Mouse (Mus musculus): ENCODE results near the gene Mpv17. TPM values are rescaled to one million over a fixed set of nuclear protein-coding genes. Genes with fewer than 3 reads are reported as not detected.

The Mpv17 gene
- total RNA-seq, 2 experiments from 2014 or later = 61.2 to 62.2 TPM

DNA sequence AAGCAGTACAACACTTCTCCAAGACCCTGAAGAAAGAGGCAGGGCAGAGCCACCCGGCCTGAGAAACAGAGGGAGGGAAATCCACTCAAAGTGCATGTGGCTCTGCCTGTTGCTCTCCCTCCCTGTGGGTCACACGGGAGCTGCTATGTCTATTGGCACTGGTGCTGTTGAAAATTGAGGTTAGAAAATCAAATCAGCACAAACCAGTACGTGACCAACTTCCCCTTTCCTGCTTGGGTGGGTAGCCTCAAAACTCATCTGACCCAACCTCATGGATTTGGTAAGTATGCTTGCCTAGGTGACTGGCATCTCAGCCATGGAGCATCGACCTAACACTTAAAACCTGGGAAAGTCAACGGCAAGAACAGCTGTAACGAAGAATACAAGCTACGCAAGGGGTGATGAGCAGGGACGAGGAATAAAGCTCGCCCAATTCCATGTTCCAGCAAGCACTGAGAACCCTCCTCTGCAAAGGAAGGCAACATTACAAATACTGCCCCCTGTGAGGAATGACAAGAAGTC, 48.2 kb downstream of the Mpv17 start, which contains the start of gene Dnajc5g:
Gene Dnajc5g, plus strand, starts transcription at position 472 of the 522 bp plus-strand sequence.
- DNase-seq = no peak

GRCm38 (mm10) chr5:31095711-31096480, 58.2 kb downstream of the Mpv17 start:
- DNase-seq = no peak

DNA sequence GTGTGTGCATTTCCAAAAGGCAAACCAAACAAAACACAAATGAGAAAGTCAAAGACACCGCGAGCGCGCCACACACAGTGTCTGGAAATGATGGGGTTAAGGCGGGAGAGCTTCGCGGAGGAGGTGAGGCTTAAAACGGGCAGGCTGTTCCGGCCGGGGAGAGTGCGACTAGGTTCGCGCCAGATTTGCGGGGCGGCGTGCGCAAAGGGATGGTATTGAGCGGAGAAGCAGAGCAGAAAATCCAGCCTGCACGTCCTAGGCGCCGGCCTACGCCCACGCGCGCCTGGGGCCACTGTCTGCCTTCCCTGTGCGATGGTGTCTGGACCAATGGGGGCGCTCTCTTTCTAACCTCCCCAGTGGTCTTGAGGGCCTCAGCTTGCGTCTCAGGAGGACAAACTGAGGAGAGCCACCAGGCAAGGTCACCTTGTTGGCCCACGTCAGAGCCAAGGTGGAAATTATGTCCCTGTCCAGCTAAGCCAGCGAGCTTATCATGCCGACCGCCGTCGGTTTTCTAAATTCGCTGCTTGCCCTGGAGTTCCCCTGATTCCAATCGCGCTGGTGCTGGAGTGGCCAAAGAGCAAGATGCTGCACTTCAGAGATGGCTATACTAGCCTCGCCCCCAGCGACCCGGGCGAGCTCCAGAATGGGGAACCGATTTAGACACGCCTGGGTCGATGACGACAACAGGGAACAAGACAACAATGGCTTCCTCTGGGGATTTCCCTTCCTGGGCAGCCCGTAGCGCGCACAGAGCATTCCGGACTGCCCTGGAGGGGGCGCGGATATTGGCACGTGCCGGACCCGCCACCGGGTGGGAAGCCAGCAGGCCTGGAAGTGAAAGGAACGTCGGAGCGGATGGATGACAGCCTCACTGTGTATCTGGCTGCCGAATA, 59.0 kb downstream of the Mpv17 start:
- DNase-seq = peak; percentile 33 to 44

DNA sequence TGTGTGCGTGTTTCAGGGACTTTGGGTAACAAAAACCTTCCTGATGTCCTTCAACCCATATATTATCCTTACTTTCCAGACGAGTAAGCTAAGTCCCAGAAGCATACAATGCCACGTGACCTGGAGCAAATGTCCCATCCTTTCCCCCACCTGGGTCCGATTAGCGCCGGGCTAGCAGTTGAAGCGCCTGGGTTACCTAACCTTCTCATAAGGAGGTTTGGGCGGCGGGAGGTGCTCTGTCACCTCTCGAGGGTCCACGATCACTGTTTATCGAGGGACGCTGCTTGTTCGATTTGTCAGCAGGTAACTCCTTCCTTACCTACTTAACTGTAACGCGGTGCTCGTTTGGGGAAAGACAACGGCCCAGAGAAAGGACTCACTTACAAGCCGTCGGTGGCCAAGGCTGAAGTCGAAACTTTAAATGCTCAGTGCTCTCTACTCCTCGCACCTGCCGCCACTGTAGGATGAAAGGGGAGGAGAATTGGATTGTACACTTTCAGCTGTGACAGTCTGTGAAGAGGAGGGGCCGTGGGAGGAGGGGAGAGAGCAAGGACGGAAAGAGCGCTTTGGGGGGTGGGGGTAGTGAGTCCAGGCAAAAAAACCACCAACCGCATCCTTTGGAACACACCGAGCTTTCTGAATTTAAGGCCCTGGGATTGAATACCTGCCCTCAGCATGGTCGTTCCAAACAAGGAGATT, 59.8 kb downstream of the Mpv17 start:
- no peak for DNase-seq

- DNase-seq = peak; percentile 60 to 62
Observed at GRCm38 (mm10) chr5:31093151-31094041, 60.7 kb downstream of the Mpv17 start.

DNA sequence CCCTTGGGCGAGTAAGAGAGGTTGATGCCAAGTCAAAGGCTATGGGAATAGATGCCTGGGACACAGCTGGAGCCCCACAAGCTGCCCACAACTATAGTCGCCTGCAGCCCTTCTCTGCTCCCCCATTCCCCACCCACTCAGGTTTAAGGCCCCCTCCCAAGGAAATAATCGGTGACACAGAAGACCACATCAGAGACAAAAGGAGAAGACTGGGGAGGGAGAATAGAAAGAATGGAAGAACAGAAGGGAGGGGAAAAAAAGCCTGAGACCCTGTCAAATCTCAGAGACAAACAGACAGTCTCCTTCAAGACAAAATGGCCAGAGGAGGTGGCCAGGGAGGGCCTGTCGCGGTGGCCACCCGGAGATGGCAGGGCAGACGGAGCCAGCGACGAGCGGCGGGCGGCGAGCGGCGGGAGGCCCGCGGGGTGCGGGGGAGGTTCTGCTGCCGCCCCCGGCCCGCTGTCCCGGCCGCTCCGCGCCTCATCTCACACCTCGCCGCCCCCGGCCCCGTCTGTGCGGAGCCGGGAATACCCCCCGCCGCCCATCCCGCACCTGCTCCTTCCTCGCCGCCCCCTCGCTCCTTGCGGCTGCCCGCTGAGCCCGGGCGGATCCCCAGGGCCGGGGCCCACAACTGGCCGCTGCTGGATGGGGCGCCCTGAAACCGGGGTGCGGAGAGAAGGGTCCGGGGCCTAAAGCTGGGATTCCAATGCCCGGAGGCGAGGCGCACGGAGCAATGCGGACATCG, 61.6 kb downstream of the Mpv17 start:
- peak; percentile 48 to 51 for DNase-seq

Other genes starting within 250 kb of the Mpv17 start
- gene Ost4, start 246.5 kb downstream of the Mpv17 start, total RNA-seq (2021) = 10 to 100 TPM; 97.4 to 99.4 TPM
- 1 to 10 TPM; 2.0 to 2.3 TPM for gene Emilin1, start 240.8 kb downstream of the Mpv17 start, total RNA-seq (2021)
- gene Khk, start 232.8 kb downstream of the Mpv17 start, total RNA-seq (2021) = 10 to 100 TPM; 10.1 to 13.6 TPM
- gene Cgref1, start 208.7 kb downstream of the Mpv17 start, total RNA-seq (2021) = 10 to 100 TPM; 16.5 to 16.7 TPM
- 100 to 1,000 TPM; 115 to 137 TPM for gene Preb, start 193.9 kb downstream of the Mpv17 start, total RNA-seq (2021)
- gene Tcf23, start 185.6 kb downstream of the Mpv17 start, total RNA-seq (2021) = under 1 TPM; 0.10 to 0.13 TPM
- 10 to 100 TPM; 73.7 to 77.5 TPM for gene Atraid, start 105.9 kb downstream of the Mpv17 start, total RNA-seq (2021)
- gene Slc5a6, start 105.3 kb downstream of the Mpv17 start, total RNA-seq (2021) = 10 to 100 TPM; 13.7 to 14.2 TPM
- gene Cad, start 99.5 kb downstream of the Mpv17 start, total RNA-seq (2021) = 10 to 100 TPM; 22.3 to 25.5 TPM
- not detected for gene Dnajc5g, start 48.0 kb downstream of the Mpv17 start, total RNA-seq (2021)
- 10 to 100 TPM; 73.6 to 76.8 TPM for gene Slc30a3, start 46.0 kb downstream of the Mpv17 start, total RNA-seq (2021)
- gene Trim54, start 37.5 kb downstream of the Mpv17 start, total RNA-seq (2021) = not detected
- gene Ucn, start 15.4 kb downstream of the Mpv17 start, total RNA-seq (2021) = not detected
- 1 to 10 TPM; 3.2 to 3.4 TPM for gene Gm29609, start 25.7 kb upstream of the Mpv17 start, total RNA-seq (2021)
- gene Gtf3c2, start 25.9 kb upstream of the Mpv17 start, total RNA-seq (2021) = 10 to 100 TPM; 58.5 to 66.8 TPM
- 10 to 100 TPM; 77.0 to 83.7 TPM for gene Snx17, start 39.0 kb upstream of the Mpv17 start, total RNA-seq (2021)
- gene Eif2b4, start 39.2 kb upstream of the Mpv17 start, total RNA-seq (2021) = 10 to 100 TPM; 38.7 to 46.9 TPM
- gene Zfp513, start 48.1 kb upstream of the Mpv17 start, total RNA-seq (2021) = 10 to 100 TPM; 29.2 to 30.4 TPM
- gene Ppm1g, start 66.4 kb upstream of the Mpv17 start, total RNA-seq (2021) = 10 to 100 TPM; 74.4 to 75.3 TPM
- 10 to 100 TPM; 81.6 to 84.8 TPM for gene Nrbp1, start 86.6 kb upstream of the Mpv17 start, total RNA-seq (2021)
- not detected for gene Gm9970, start 87.0 kb upstream of the Mpv17 start, total RNA-seq (2021)
- 1 to 10 TPM; 3.0 to 3.7 TPM for gene Krtcap3, start 97.4 kb upstream of the Mpv17 start, total RNA-seq (2021)
- gene Ift172, start 136.9 kb upstream of the Mpv17 start, total RNA-seq (2021) = 10 to 100 TPM; 69.1 to 93.8 TPM
- gene Fndc4, start 141.8 kb upstream of the Mpv17 start, total RNA-seq (2021) = 100 to 1,000 TPM; 144 to 187 TPM
- under 1 TPM in 1 of 2 experiments, not detected in 1; 0.10 TPM for gene Gckr, start 143.2 kb upstream of the Mpv17 start, total RNA-seq (2021)

Data from layer of hippocampus, postnatal 36 days (tissue).